Mouse (Mus musculus) ES-Bruce4 (cell line): ENCODE data around the gene Anks1b. TPM values are rescaled to one million over a fixed set of nuclear protein-coding genes. Genes with fewer than 3 reads are reported as not detected.

Experiments used
- H3K27ac ChIP-seq: 2 replicates; pipeline ENCODE4 v1.5.1; 2012; ENCODE audit warnings: low read length, inconsistent platforms; ENCODE audit not compliant: insufficient read depth
- H3K27me3 ChIP-seq: 2 replicates; pipeline ENCODE4 v1.6.1; 2012; ENCODE audit warnings: mild to moderate bottlenecking, low read length, inconsistent platforms; ENCODE audit not compliant: control insufficient read depth, poor library complexity, insufficient read depth, severe bottlenecking
- H3K36me3 ChIP-seq: 2 replicates; pipeline ENCODE4 v1.6.1; 2012; ENCODE audit warnings: inconsistent platforms, mild to moderate bottlenecking, low read length, moderate library complexity; ENCODE audit not compliant: control insufficient read depth, poor library complexity, insufficient read depth, severe bottlenecking
- H3K4me1 ChIP-seq: one replicate; pipeline ENCODE4 v1.8.1; 2011; ENCODE audit warnings: low read length; ENCODE audit not compliant: control insufficient read depth, insufficient read depth
- H3K4me3 ChIP-seq: 2 replicates; pipeline ENCODE4 v1.5.1; 2011; ENCODE audit warnings: low read depth, mild to moderate bottlenecking, low read length
- H3K9ac ChIP-seq: 2 replicates; pipeline ENCODE4 v1.6.1; 2012; ENCODE audit warnings: low read depth, mild to moderate bottlenecking, inconsistent platforms; ENCODE audit not compliant: poor library complexity, severe bottlenecking
- H3K9me3 ChIP-seq: replicated peaks from 2 replicates; pipeline ENCODE4 v1.6.1; 2012; ENCODE audit warnings: mild to moderate bottlenecking, low read length, inconsistent platforms; ENCODE audit not compliant: control insufficient read depth, poor library complexity, insufficient read depth, severe bottlenecking
- CTCF ChIP-seq: IDR thresholded peaks from one replicate; pipeline ENCODE4 v1.8.1; 2011; ENCODE audit warnings: low read depth, low read length
- EP300 ChIP-seq: IDR thresholded peaks from 2 replicates; pipeline ENCODE4 v1.6.1; 2011; ENCODE audit warnings: low read depth, low read length; ENCODE audit not compliant: insufficient read depth
- POLR2A ChIP-seq: IDR thresholded peaks from one replicate; pipeline ENCODE4 v1.8.1; 2011; ENCODE audit warnings: low read length; ENCODE audit not compliant: insufficient read depth
- polyA plus RNA-seq: library from polyadenylated mRNA; stranded (reverse); fragments of >200 nt; gene quantifications from 2 replicates; pipeline ENCODE4 v1.2.4, GENCODE M21; 2011; ENCODE audit warnings: low read depth; ENCODE audit not compliant: missing spikeins, insufficient read depth, insufficient read length

Anks1b gene
- polyA plus RNA-seq, 1 experiment, result 2.3 TPM

- Histone ChIP-seq H3K27me3 (no peaks in the 10 kb centered on the region), H3K4me1 (no peaks in the 10 kb centered on the region), H3K27ac (no peak overlapping the region), H3K9ac (no peak overlapping the region), H3K9me3 (no peaks in the 10 kb centered on the region), H3K4me3 (no peak overlapping the region), H3K36me3 (no peaks in the 10 kb centered on the region)
- TF ChIP-seq EP300 (no peak), POLR2A (no peak), CTCF (no peak)
These were observed 867.6 kb downstream of the Anks1b start for GRCm38 (mm10) chr10:90740956-90741355.

DNA sequence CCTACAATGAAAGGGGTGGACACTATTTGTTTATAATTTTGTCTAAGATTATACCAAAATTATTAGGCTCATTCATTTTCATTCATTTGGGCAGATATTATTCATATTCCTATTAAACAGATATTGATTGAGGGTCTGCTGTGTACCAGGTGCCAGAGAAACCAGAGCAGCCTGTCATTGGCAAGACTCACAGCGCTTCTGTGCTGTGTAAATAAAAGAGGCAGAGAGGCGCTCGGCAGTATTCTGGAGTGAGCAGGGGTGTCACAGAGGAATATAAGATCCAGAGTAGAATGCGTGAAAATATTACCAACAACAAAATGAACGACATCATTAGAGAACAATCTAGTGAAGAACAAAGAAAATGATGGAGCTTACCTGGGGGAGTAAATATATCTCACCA is 878.6 kb downstream of the Anks1b start:
- Histone ChIP-seq H3K36me3 (no peaks in the 10 kb centered on the region), H3K27me3 (no peaks in the 10 kb centered on the region), H3K9me3 (no peaks in the 10 kb centered on the region; the same call in 1 of the 2 replicates), H3K4me3 (no peak overlapping the region), H3K4me1 (no peaks in the 10 kb centered on the region), H3K9ac (no peak overlapping the region), H3K27ac (no peak overlapping the region)
- no peak for TF ChIP-seq CTCF
- TF ChIP-seq EP300, result no peak
- no peak for TF ChIP-seq POLR2A

- H3K4me1 ChIP-seq, result no peaks in the 10 kb centered on the region
- no peaks in the 10 kb centered on the region; the same call in 1 of the 2 replicates for H3K9me3 ChIP-seq
- H3K27ac ChIP-seq, result no peak overlapping the region
- H3K27me3 ChIP-seq, result no peaks in the 10 kb centered on the region
- H3K4me3 ChIP-seq, result no peak overlapping the region
- TF ChIP-seq EP300 (no peak), CTCF (no peak), POLR2A (no peak)
- no peaks in the 10 kb centered on the region for H3K36me3 ChIP-seq
- H3K9ac ChIP-seq, result no peak overlapping the region
These were observed 879.8 kb downstream of the Anks1b start for GRCm38 (mm10) chr10:90753106-90753505.

- Histone ChIP-seq H3K4me3 (no peak overlapping the region), H3K9ac (no peak overlapping the region), H3K4me1 (no peaks in the 10 kb centered on the region), H3K27ac (no peak overlapping the region), H3K36me3 (no peaks in the 10 kb centered on the region), H3K27me3 (no peaks in the 10 kb centered on the region), H3K9me3 (no peaks in the 10 kb centered on the region)
- no peak for TF ChIP-seq POLR2A
- TF ChIP-seq EP300, result no peak
- TF ChIP-seq CTCF, result no peak
These were observed 884.5 kb downstream of the Anks1b start for GRCm38 (mm10) chr10:90757773-90758172.

DNA sequence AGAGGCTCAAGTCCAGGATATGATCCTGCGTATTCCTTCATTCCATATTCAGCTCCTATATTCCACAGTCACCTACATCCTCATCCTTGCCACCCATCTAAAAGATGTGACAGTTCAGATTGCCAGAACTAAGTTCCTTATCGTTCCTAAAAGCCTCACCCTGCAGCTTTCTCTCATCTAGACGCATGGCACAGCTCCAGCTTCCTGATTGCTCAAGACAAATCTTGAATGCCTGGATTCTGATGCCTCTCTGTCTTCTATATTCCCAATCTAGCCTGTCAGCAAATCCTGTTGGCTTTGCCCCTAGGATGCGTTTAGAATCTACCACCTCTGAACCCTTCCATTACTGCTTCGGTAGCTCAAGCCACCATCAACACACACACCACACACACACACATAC is 886.6 kb downstream of the Anks1b start:
- H3K4me1 ChIP-seq, result no peaks in the 10 kb centered on the region
- H3K27me3 ChIP-seq, result no peaks in the 10 kb centered on the region
- no peak overlapping the region for H3K9ac ChIP-seq
- H3K36me3 ChIP-seq, result no peaks in the 10 kb centered on the region
- no peak overlapping the region for H3K4me3 ChIP-seq
- H3K27ac ChIP-seq, result no peak overlapping the region
- no peaks in the 10 kb centered on the region for H3K9me3 ChIP-seq
- TF ChIP-seq EP300, result no peak
- no peak for TF ChIP-seq POLR2A
- no peak for TF ChIP-seq CTCF

GRCm38 (mm10) chr10:90766261-90766660 is 893.0 kb downstream of the Anks1b start:
- H3K9me3 ChIP-seq, result no peaks in the 10 kb centered on the region
- no peaks in the 10 kb centered on the region for H3K4me1 ChIP-seq
- no peak overlapping the region for H3K27ac ChIP-seq
- no peaks in the 10 kb centered on the region for H3K36me3 ChIP-seq
- no peaks in the 10 kb centered on the region for H3K27me3 ChIP-seq
- TF ChIP-seq CTCF (no peak), POLR2A (no peak), EP300 (no peak)
- no peak overlapping the region for H3K4me3 ChIP-seq
- no peak overlapping the region for H3K9ac ChIP-seq
